Mouse (Mus musculus) neutrophil, adult 5-6 weeks (primary cell): ENCODE measurements around the gene Fbxw8. TPM values are rescaled to one million over a fixed set of nuclear protein-coding genes. Genes with fewer than 3 reads are reported as not detected.

Experiments used
- ATAC-seq: fragments of 151-379, 151-347 bp; 2 replicates; pipeline ENCODE4 v1.8.0; 2017; ENCODE audit warnings: mild to moderate bottlenecking, moderate TSS enrichment; ENCODE audit not compliant: insufficient number of reproducible peaks, poor library complexity, low FRiP score, severe bottlenecking; ENCODE audit errors: extremely low read depth
- total RNA-seq: library from RNA; stranded (forward); fragments of 200-1000 nt; gene quantifications from 2 replicates; pipeline ENCODE4 v1.2.3, GENCODE M21; 2017

The Fbxw8 gene
- total RNA-seq, 1 experiment from 2014 or later: 7.8 TPM

- no peak for ATAC-seq
These were observed 9.3 kb upstream of the Fbxw8 start, which contains the start of gene Hrk for GRCm38 (mm10) chr5:118164581-118164980. Hrk (plus strand) TSS chr5:118164648.

- ATAC-seq: no peak
These were observed 5.4 kb upstream of the Fbxw8 start for GRCm38 (mm10) chr5:118160691-118161090.

- no peak for ATAC-seq
These were observed 1.7 kb upstream of the Fbxw8 start for GRCm38 (mm10) chr5:118156976-118157375.

- ATAC-seq: no peak
These were observed 292 bp upstream of the Fbxw8 start for GRCm38 (mm10) chr5:118155565-118155947.

GRCm38 (mm10) chr5:118149711-118150110, 5.6 kb downstream of the Fbxw8 start:
- no peak for ATAC-seq

GRCm38 (mm10) chr5:118147264-118147663, 8.0 kb downstream of the Fbxw8 start:
- ATAC-seq: no peak

- no peak for ATAC-seq
These were observed 9.1 kb downstream of the Fbxw8 start for GRCm38 (mm10) chr5:118145999-118146679.

- no peak for ATAC-seq
These were observed 9.8 kb downstream of the Fbxw8 start for GRCm38 (mm10) chr5:118145458-118145857.

- no peak for ATAC-seq
These were observed 10.5 kb downstream of the Fbxw8 start for GRCm38 (mm10) chr5:118144770-118145169.

GRCm38 (mm10) chr5:118144327-118144726, 10.9 kb downstream of the Fbxw8 start:
- ATAC-seq: no peak

GRCm38 (mm10) chr5:118143211-118144026, 11.8 kb downstream of the Fbxw8 start:
- ATAC-seq: no peak

GRCm38 (mm10) chr5:118142471-118142870, 12.8 kb downstream of the Fbxw8 start:
- no peak for ATAC-seq

- ATAC-seq: no peak
These were observed 15.6 kb downstream of the Fbxw8 start for GRCm38 (mm10) chr5:118139630-118140029.

- ATAC-seq: no peak
These were observed 18.9 kb downstream of the Fbxw8 start for GRCm38 (mm10) chr5:118136391-118136790.

- ATAC-seq: no peak
These were observed 26.6 kb downstream of the Fbxw8 start for GRCm38 (mm10) chr5:118128651-118129050.

- ATAC-seq: no peak
These were observed 27.1 kb downstream of the Fbxw8 start for GRCm38 (mm10) chr5:118128208-118128607.

- ATAC-seq: no peak
These were observed 28.6 kb downstream of the Fbxw8 start for GRCm38 (mm10) chr5:118126671-118127070.

- no peak for ATAC-seq
These were observed 32.2 kb downstream of the Fbxw8 start for GRCm38 (mm10) chr5:118123096-118123495.

GRCm38 (mm10) chr5:118121928-118122327, 33.3 kb downstream of the Fbxw8 start:
- ATAC-seq: no peak

GRCm38 (mm10) chr5:118120670-118121069, 34.6 kb downstream of the Fbxw8 start:
- no peak for ATAC-seq
